Mouse (Mus musculus) leukemia stem cell, adult 10-12 weeks (primary cell): ENCODE measurements around the gene Anapc7. TPM values are rescaled to one million over a fixed set of nuclear protein-coding genes. Genes with fewer than 3 reads are reported as not detected.

Experiments used
- polyA plus RNA-seq: library from polyadenylated mRNA; stranded (reverse); fragments of >175 nt; gene quantifications from 2 replicates; pipeline ENCODE4 v1.2.3, GENCODE M21; 2012; ENCODE audit warnings: low replicate concordance

The Anapc7 gene
- 7.0 and 12.9 TPM in 2 replicates for polyA plus RNA-seq

GRCm38 (mm10) chr5:122421271-122422068, at the start of gene Anapc7:
Gene Anapc7, plus strand, starts transcription at chr5:122421693.

DNA sequence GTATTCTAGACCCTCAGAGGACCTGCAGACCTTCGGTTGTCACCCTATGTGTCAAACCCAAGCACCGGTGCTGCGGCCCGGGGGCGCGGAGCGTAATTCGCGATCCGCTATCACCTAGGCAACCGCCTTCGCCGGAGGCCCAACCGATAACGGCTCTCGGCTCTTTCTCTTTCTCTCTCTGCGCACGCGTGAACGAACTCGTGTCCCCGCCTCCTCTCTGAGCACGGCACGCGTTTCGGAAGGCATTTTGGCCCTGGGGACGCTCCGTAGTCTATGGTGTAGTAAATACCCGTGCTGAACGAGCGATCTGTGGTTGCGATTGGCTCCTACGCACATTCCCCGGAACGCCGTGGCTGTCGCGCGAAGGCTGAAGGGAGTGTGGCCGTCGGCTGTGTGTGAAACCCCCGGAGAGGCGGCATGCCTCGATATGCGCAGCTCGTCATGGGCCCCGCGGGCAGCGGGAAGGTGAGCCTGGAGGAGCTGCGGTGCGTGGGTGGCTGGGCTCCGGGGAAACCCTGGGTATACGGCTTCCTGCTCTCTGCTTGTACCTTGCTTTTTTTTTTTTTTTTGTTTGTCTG, 49.2 kb upstream of the Anapc7 start, which contains the start of gene Fam216a:
Gene Fam216a, minus strand, starts transcription at position 173 of the 578 bp plus-strand sequence.

GRCm38 (mm10) chr5:122391786-122392180, 29.7 kb upstream of the Anapc7 start, which contains the start of gene Arpc3:
Gene Arpc3, plus strand, starts transcription at chr5:122391878.

Other genes with a start within 250 kb of the Anapc7 start
- gene Hvcn1, start 214.9 kb upstream of the Anapc7 start, polyA plus RNA-seq, result 30.4 and 37.6 TPM in 2 replicates
- gene Tctn1, start 157.2 kb upstream of the Anapc7 start, polyA plus RNA-seq, result 6.6 and 11.7 TPM in 2 replicates
- 8.2 and 25.1 TPM in 2 replicates for gene Pptc7, start 137.3 kb upstream of the Anapc7 start, polyA plus RNA-seq
- 0.88 and 1.6 TPM in 2 replicates for gene Rad9b, start 67.5 kb upstream of the Anapc7 start, polyA plus RNA-seq
- 6.0 and 10.4 TPM in 2 replicates for gene Vps29, start 67.3 kb upstream of the Anapc7 start, polyA plus RNA-seq
- gene Gpn3, start 49.8 kb upstream of the Anapc7 start, polyA plus RNA-seq, result 21.2 and 28.3 TPM in 2 replicates
- gene Fam216a, start 49.3 kb upstream of the Anapc7 start, polyA plus RNA-seq, result 31.5 and 44.2 TPM in 2 replicates
- gene Arpc3, start 29.8 kb upstream of the Anapc7 start, polyA plus RNA-seq, result 17.9 and 41.8 TPM in 2 replicates
- 53.8 and 78.0 TPM in 2 replicates for gene Atp2a2, start 80.5 kb downstream of the Anapc7 start, polyA plus RNA-seq
- 0.27 TPM in 1 of 2 replicates, not detected in the other for gene Ift81, start 192.8 kb downstream of the Anapc7 start, polyA plus RNA-seq
- 1.3 and 4.6 TPM in 2 replicates for gene P2rx7, start 222.2 kb downstream of the Anapc7 start, polyA plus RNA-seq